Mouse (Mus musculus): ENCODE results near the gene Zdhhc18. TPM values are rescaled to one million over a fixed set of nuclear protein-coding genes. Genes with fewer than 3 reads are reported as not detected.

Zdhhc18 gene
- polyA plus RNA-seq, 1 experiment from 2014 or later = 9.9 TPM

DNA sequence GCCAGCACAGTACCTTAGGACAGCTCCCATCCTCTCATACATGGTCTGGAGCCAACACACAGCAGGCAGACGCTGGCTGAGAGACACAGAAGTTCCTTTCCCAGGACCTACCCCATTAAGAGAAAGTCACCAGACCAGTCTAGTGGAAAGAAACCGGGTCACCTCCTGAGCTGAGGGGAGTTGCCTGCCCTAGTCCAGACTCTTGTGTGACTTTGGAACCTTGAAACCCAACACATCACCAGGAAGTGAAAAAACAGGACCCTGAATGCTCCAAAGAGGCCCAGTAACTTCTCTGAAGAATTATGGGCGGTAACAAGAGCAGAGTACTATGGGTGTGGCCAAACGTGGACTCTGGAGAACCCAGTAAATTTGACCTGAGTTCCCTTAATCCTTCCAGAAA, 51.3 kb downstream of the Zdhhc18 start:
- TF ChIP-seq CTCF (IDR thresholded peaks at IDR 0.05; ENCODE audit: low read depth) = no peak
- H3K9me3 ChIP-seq (ENCODE audit: low read depth, low read length) = no peaks in the 10 kb centered on the region
- peak overlapping the region; percentile 60; the same call in 1 of the 2 replicates for H3K27ac ChIP-seq (ENCODE audit: low read depth)
- H3K4me1 ChIP-seq (ENCODE audit: insufficient read depth) = peaks cover 3% of the 10 kb centered on the region; the same call in 1 of the 2 replicates
- peaks cover 11% of the 10 kb centered on the region for H3K36me3 ChIP-seq (ENCODE audit: insufficient read depth)
- WGBS = 34% methylated on average over 4 of the region's 4 CpGs
- ATAC-seq (ENCODE audit: insufficient read depth) = no peak
- no peak overlapping the region for H3K9ac ChIP-seq
- peaks cover 30% of the 10 kb centered on the region for H3K27me3 ChIP-seq (ENCODE audit: insufficient read depth, low read length)
- no peak overlapping the region for H3K4me3 ChIP-seq (ENCODE audit: low read depth, low read length)
- H3K4me2 ChIP-seq = peak overlapping the region; percentile 85
- DNase-seq = peak; percentile 25

DNA sequence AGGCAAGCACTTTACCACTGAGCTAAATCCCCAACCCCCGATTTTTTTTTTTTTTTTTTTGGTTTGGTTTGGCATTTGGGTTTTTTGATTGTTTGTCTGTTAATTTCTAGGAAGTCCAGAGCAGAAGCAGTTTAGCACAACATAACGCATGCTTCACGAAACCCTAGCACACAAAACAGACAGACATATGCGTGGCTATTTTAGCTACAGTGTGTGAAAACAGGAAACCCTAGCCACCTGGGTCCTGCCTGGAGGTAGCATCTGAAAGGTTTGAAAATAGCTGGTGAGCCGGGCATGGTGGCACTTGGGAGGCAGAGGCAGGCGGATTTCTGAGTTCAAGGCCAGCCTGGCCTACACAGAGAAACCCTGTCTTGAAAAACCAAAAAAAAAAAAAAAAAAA, 53.9 kb downstream of the Zdhhc18 start:
- DNase-seq (no peak), ATAC-seq (ENCODE audit: insufficient read depth) (no peak)
- H3K4me2 ChIP-seq = no peak overlapping the region
- no peaks in the 10 kb centered on the region for H3K9me3 ChIP-seq (ENCODE audit: low read depth, low read length)
- 75% methylated on average over 6 of the region's 6 CpGs for WGBS
- H3K36me3 ChIP-seq (ENCODE audit: insufficient read depth) = peaks cover 8% of the 10 kb centered on the region
- no peak overlapping the region for H3K4me3 ChIP-seq (ENCODE audit: low read depth, low read length)
- TF ChIP-seq CTCF (IDR thresholded peaks at IDR 0.05; ENCODE audit: low read depth) = no peak
- H3K27ac ChIP-seq (ENCODE audit: low read depth) = no peak overlapping the region
- H3K27me3 ChIP-seq (ENCODE audit: insufficient read depth, low read length) = peaks cover 16% of the 10 kb centered on the region; the same call in 1 of the 2 replicates
- H3K4me1 ChIP-seq (ENCODE audit: insufficient read depth) = peaks cover 3% of the 10 kb centered on the region; the same call in 1 of the 2 replicates
- H3K9ac ChIP-seq = no peak overlapping the region

DNA sequence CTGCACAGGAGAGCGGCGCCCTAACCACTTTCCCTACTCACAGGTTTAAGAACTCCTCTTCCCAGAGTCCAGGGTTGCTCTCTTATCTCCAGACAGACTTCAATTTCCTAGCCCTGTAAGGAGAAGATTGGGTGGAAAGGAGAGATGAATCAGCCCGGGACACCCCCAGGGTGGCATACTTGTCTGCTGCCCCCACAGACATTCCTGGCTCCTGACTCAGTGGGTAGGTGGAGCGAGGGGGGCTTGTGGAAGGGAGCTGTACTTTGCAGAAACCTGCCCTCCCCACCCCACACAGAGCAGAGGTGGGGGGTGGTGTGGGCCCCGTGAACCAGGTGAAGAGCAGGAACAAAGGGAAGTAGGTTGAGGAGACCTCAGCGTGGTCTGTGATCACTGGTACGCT, 54.4 kb downstream of the Zdhhc18 start:
- WGBS = 49% methylated on average over 7 of the region's 7 CpGs
- peaks cover 3% of the 10 kb centered on the region; the same call in 1 of the 2 replicates for H3K4me1 ChIP-seq (ENCODE audit: insufficient read depth)
- H3K27ac ChIP-seq (ENCODE audit: low read depth) = no peak overlapping the region
- DNase-seq = no peak
- TF ChIP-seq CTCF (IDR thresholded peaks at IDR 0.05; ENCODE audit: low read depth) = no peak
- peaks cover 16% of the 10 kb centered on the region; the same call in 1 of the 2 replicates for H3K27me3 ChIP-seq (ENCODE audit: insufficient read depth, low read length)
- H3K4me2 ChIP-seq = no peak overlapping the region
- peaks cover 14% of the 10 kb centered on the region for H3K36me3 ChIP-seq (ENCODE audit: insufficient read depth)
- no peak overlapping the region; the same call in 1 of the 2 replicates for H3K9ac ChIP-seq
- ATAC-seq (ENCODE audit: insufficient read depth) = no peak
- no peaks in the 10 kb centered on the region for H3K9me3 ChIP-seq (ENCODE audit: low read depth, low read length)
- no peak overlapping the region for H3K4me3 ChIP-seq (ENCODE audit: low read depth, low read length)

DNA sequence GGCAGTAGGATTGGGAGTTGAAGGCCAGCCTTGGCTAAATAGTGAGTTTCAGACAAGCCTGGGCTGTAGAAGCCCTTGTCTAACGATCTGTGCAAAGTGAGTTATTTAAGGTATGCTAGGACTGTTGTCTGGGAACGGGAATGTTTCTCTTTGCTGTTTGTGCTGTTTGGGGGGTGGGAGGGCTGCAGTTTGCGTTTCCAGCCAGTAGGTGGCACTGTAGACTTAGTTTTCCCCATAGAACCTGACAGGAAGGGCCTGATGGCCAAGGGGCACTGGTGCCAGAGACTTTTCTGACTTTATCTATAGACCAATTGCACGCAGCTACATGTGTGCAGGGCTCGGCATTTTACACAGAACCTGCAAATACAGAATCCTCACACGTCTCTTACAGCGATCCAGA, 57.4 kb downstream of the Zdhhc18 start:
- no peak overlapping the region for H3K4me3 ChIP-seq (ENCODE audit: low read depth, low read length)
- TF ChIP-seq CTCF (IDR thresholded peaks at IDR 0.05; ENCODE audit: low read depth) = peak; percentile 94
- H3K27ac ChIP-seq (ENCODE audit: low read depth) = no peak overlapping the region
- no peaks in the 10 kb centered on the region for H3K4me1 ChIP-seq (ENCODE audit: insufficient read depth)
- peaks cover 43% of the 10 kb centered on the region for H3K36me3 ChIP-seq (ENCODE audit: insufficient read depth)
- DNase-seq = peak; percentile 87
- no peaks in the 10 kb centered on the region for H3K27me3 ChIP-seq (ENCODE audit: insufficient read depth, low read length)
- no peak overlapping the region for H3K4me2 ChIP-seq
- ATAC-seq (ENCODE audit: insufficient read depth) = peak; percentile 35; the same call in 1 of the 2 replicates
- H3K9me3 ChIP-seq (ENCODE audit: low read depth, low read length) = no peaks in the 10 kb centered on the region
- 28% methylated on average over 7 of the region's 7 CpGs for WGBS
- H3K9ac ChIP-seq = no peak overlapping the region

DNA sequence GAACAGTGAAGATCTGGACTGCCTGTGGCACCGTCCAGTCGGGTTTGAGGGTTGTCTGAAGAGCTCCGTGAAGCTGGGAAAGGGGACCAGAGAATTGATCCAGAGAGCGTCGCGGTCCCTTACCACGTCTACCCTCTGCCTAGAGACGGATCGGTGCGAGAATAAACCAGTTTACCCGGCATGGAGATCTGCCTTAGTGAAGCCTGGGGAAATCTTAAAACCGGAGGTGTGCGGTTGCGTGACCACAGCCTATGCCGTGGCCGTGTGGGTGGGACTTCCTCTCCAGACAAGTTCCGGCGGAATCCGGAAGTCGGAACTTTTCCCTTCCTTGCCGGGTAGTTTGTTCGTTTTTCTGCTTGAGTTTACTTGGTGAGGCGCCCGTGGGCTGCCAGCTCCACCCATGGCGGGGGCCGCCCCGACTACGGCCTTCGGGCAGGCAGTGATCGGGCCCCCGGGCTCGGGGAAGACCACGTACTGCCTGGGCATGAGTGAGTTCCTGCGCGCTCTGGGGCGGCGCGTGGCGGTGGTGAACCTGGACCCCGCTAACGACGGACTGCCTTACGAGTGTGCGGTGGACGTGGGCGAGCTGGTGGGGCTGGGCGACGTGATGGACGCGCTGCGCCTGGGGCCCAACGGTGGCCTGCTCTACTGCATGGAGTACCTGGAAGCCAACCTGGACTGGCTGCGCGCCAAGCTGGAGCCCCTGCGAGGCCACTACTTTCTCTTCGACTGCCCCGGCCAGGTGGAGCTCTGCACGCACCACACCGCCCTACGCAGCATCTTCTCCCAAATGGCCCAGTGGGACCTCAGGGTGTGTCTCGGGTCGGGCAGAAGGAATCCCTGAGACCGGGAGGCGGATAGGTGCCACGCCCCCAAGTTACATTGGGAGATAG, 65.6 kb downstream of the Zdhhc18 start, which contains the start of gene Gpn2:
Gpn2 (plus strand) TSS at position 304 of the 893 bp plus-strand sequence.
- H3K27ac ChIP-seq (ENCODE audit: low read depth) = peak within 1 kb of the TSS; percentile 71
- peak within 1 kb of the TSS; percentile 72 for H3K9ac ChIP-seq
- ATAC-seq (ENCODE audit: insufficient read depth) (peak; percentile 91), DNase-seq (peak; percentile 93)
- 0 out of 2 replicates have a peak, but pooled peaks cover 5% of the 10 kb centered on the region for H3K4me1 ChIP-seq (ENCODE audit: insufficient read depth)
- no peak for TF ChIP-seq CTCF (IDR thresholded peaks at IDR 0.05; ENCODE audit: low read depth)
- H3K36me3 ChIP-seq (ENCODE audit: insufficient read depth) = peaks cover 56% of the 10 kb centered on the region
- 1% methylated on average over 65 of the region's 65 CpGs for WGBS
- H3K4me2 ChIP-seq = peak within 1 kb of the TSS; percentile 99
- no peaks in the 10 kb centered on the region for H3K9me3 ChIP-seq (ENCODE audit: low read depth, low read length)
- H3K4me3 ChIP-seq (ENCODE audit: low read depth, low read length) = peak within 1 kb of the TSS; percentile 83
- H3K27me3 ChIP-seq (ENCODE audit: insufficient read depth, low read length) = no peaks in the 10 kb centered on the region

DNA sequence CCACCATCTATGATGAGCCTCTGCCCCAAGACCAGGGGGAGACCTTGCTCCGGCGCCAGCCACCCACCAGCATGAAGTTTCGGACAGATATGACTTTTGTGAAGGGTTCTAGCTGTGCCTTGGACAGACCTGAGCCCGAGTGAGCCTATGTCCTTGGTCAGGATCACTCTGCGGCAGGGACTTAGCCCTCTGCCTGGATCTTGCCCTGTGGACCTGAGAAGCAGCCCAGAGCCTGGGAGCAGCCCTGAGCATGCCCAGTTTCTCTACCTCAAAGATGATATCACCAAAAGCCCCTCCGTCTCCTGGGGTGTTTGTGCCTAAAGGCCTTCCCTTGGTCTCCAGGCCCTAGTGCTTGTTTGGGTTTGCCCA, 66.3 kb downstream of the Zdhhc18 start:
- 56% methylated on average over 6 of the region's 6 CpGs for WGBS

DNA sequence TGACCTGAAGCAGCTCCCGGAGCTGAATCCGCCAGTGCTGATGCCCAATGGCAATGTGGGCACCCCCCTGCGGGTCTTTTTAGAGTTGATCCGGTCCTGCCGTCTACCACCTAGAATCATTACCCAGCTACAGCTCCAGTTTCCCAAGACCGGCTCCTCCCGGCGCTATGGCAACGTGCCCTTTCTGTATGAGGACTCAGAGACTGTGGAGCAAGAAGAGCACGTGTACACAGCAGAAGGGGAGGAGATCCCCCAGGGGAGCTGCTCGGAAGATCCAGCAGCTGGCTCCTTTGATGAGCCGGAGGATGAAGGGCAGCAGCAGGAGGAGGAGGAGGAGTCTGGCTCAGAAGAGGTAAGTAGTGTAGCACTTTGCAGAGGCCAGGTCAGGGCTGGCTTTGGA, 72.0 kb downstream of the Zdhhc18 start:
- Histone ChIP-seq H3K9ac (no peak overlapping the region), H3K27ac (ENCODE audit: low read depth) (no peak overlapping the region), H3K36me3 (ENCODE audit: insufficient read depth) (peaks cover 33% of the 10 kb centered on the region), H3K4me2 (no peak overlapping the region), H3K9me3 (ENCODE audit: low read depth, low read length) (no peaks in the 10 kb centered on the region), H3K4me1 (ENCODE audit: insufficient read depth) (0 out of 2 replicates have a peak, but pooled peaks cover 3% of the 10 kb centered on the region), H3K4me3 (ENCODE audit: low read depth, low read length) (no peak overlapping the region), H3K27me3 (ENCODE audit: insufficient read depth, low read length) (no peaks in the 10 kb centered on the region)
- 76% methylated on average over 12 of the region's 12 CpGs for WGBS
- TF ChIP-seq CTCF (IDR thresholded peaks at IDR 0.05; ENCODE audit: low read depth) = no peak
- DNase-seq = no peak
- no peak for ATAC-seq (ENCODE audit: insufficient read depth)

More for the DNA sequence above, 66.3 kb downstream of the Zdhhc18 start:
- Histone ChIP-seq H3K27ac (ENCODE audit: low read depth) (peak overlapping the region; percentile 71), H3K9ac (peak overlapping the region; percentile 72), H3K27me3 (ENCODE audit: insufficient read depth, low read length) (no peaks in the 10 kb centered on the region), H3K9me3 (ENCODE audit: low read depth, low read length) (no peaks in the 10 kb centered on the region), H3K4me2 (peak overlapping the region; percentile 99), H3K4me3 (ENCODE audit: low read depth, low read length) (peak overlapping the region; percentile 83), H3K36me3 (ENCODE audit: insufficient read depth) (peaks cover 54% of the 10 kb centered on the region), H3K4me1 (ENCODE audit: insufficient read depth) (0 out of 2 replicates have a peak, but pooled peaks cover 5% of the 10 kb centered on the region)
- TF ChIP-seq CTCF (IDR thresholded peaks at IDR 0.05; ENCODE audit: low read depth) = no peak
- ATAC-seq (ENCODE audit: insufficient read depth) (peak; percentile 53), DNase-seq (no peak)
